Mouse (Mus musculus) myocyte (in vitro differentiated cells): ENCODE measurements around the gene Foxp4. TPM values are rescaled to one million over a fixed set of nuclear protein-coding genes. Genes with fewer than 3 reads are reported as not detected.

ENCODE experiments used
- H3K27me3 ChIP-seq: one replicate; pipeline ENCODE4 v1.6.1; 2011; ENCODE audit not compliant: control insufficient read depth, insufficient read depth, insufficient read length
- H3K36me3 ChIP-seq: one replicate; pipeline ENCODE4 v1.6.1; 2011; ENCODE audit not compliant: control insufficient read depth, insufficient read depth
- H3K4me2 ChIP-seq: one replicate; pipeline ENCODE4 v1.6.1; 2011; ENCODE audit warnings: low read depth, control low read depth
- H3K4me3 ChIP-seq: one replicate; pipeline ENCODE4 v1.5.1; 2011; ENCODE audit warnings: mild to moderate bottlenecking, control low read depth, moderate library complexity
- H3K79me2 ChIP-seq: one replicate; pipeline ENCODE4 v1.6.1; 2011; ENCODE audit not compliant: control insufficient read depth, insufficient read depth
- H3ac ChIP-seq: one replicate; pipeline ENCODE4 v1.6.1; 2011; ENCODE audit not compliant: control insufficient read depth, insufficient read length
- CEBPB ChIP-seq: IDR thresholded peaks from 2 replicates; pipeline ENCODE4 v1.6.1; 2011; ENCODE audit warnings: mild to moderate bottlenecking, moderate library complexity; ENCODE audit not compliant: poor library complexity, insufficient read depth, severe bottlenecking
- E2F4 ChIP-seq: IDR thresholded peaks from one replicate; pipeline ENCODE4 v1.6.1; 2011; ENCODE audit warnings: mild to moderate bottlenecking, control low read depth, moderate library complexity; ENCODE audit not compliant: insufficient read depth
- MAX ChIP-seq: IDR thresholded peaks from one replicate; pipeline ENCODE4 v1.6.1; 2011; ENCODE audit warnings: low read depth, mild to moderate bottlenecking, control low read depth
- MYOD1 ChIP-seq, 3 experiments: IDR thresholded peaks; one replicate each; pipeline ENCODE4 v1.6.1; 2011; ENCODE audit warnings: control low read depth in 2 of 3, low read depth in 2 of 3, mild to moderate bottlenecking in 2 of 3, moderate library complexity in 1 of 3; ENCODE audit not compliant: insufficient read length in 2 of 3, control insufficient read depth in 1 of 3
- MYOG ChIP-seq, 3 experiments: IDR thresholded peaks; one replicate each; pipeline ENCODE4 v1.6.1; 2011; ENCODE audit warnings: control low read depth in 2 of 3, low read depth in 2 of 3, mild to moderate bottlenecking in 2 of 3; ENCODE audit not compliant: insufficient read length in 2 of 3, control insufficient read depth in 1 of 3, insufficient read depth in 1 of 3
- POLR2A ChIP-seq: IDR thresholded peaks from one replicate; pipeline ENCODE4 v1.6.1; 2011; ENCODE audit warnings: low read depth, mild to moderate bottlenecking, control low read depth, moderate library complexity; ENCODE audit not compliant: insufficient read length
- POLR2AphosphoS2 ChIP-seq: IDR thresholded peaks from one replicate; pipeline ENCODE4 v1.6.1; 2011; ENCODE audit warnings: low read depth, control low read depth; ENCODE audit not compliant: insufficient read length
- REST ChIP-seq: IDR thresholded peaks from one replicate; pipeline ENCODE4 v1.6.1; 2011; ENCODE audit warnings: mild to moderate bottlenecking, control low read depth, moderate library complexity; ENCODE audit not compliant: insufficient read depth, insufficient read length
- SRF ChIP-seq: IDR thresholded peaks from one replicate; pipeline ENCODE4 v1.6.1; 2011; ENCODE audit warnings: low read depth; ENCODE audit not compliant: control insufficient read depth, insufficient read length
- TCF12 ChIP-seq: IDR thresholded peaks from one replicate; pipeline ENCODE4 v1.6.1; 2011; ENCODE audit warnings: mild to moderate bottlenecking, control low read depth; ENCODE audit not compliant: poor library complexity, insufficient read depth, severe bottlenecking
- TCF3 ChIP-seq: IDR thresholded peaks from one replicate; pipeline ENCODE4 v1.6.1; 2011; ENCODE audit warnings: low read depth, control low read depth; ENCODE audit not compliant: insufficient read length
- USF1 ChIP-seq: IDR thresholded peaks from one replicate; pipeline ENCODE4 v1.6.1; 2011; ENCODE audit warnings: low read depth, mild to moderate bottlenecking, control low read depth, moderate library complexity
- polyA plus RNA-seq: library from polyadenylated mRNA; unstranded; fragments of >200 nt; fragmentation: generic; extraction: Trizol; gene quantifications from one replicate; pipeline ENCODE4 v1.2.1, GENCODE M21; 2012; ENCODE audit warnings: missing spikeins

Gene Foxp4
- polyA plus RNA-seq, 1 experiment = 24.7 TPM

DNA sequence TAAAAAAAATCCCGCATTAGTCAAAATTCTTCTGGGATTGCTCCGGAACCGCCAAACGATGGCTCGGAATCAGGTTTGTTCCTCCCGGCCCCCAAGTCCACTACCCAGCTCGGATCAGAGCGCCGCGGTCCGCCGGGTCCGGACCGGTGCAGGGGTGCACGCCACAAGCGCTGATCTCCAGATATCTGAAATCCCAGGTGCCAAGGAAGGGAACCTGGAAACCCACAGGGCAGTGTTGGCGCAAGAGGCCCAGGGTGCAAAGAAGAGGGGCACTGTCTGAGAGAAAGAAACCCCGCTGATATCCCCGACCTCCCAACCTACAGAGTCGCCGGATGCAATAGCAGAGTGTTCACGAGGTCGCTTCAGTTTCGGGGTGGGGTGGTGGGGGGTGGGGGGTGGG is 1.9 kb downstream of the Foxp4 start:
- peak overlapping the region; percentile 66 for H3K4me3 ChIP-seq
- TF ChIP-seq TCF12 (no peak), POLR2AphosphoS2 (no peak), POLR2A (no peak), MAX (no peak), E2F4 (no peak), SRF (no peak), REST (no peak), MYOD1 (IDR thresholded peaks at IDR 0.05; ENCODE audit: control insufficient read depth in 1 of 3, insufficient read length in 2 of 3, low read depth in 2 of 3) (no peak), CEBPB (no peak), MYOG (IDR thresholded peaks at IDR 0.05; ENCODE audit: control insufficient read depth in 1 of 3, insufficient read depth in 1 of 3, insufficient read length in 2 of 3, low read depth in 2 of 3) (no peak), TCF3 (no peak), USF1 (no peak)
- H3K4me2 ChIP-seq = peak overlapping the region; percentile 82
- no peaks in the 10 kb centered on the region for H3K36me3 ChIP-seq
- H3ac ChIP-seq = peak overlapping the region; percentile 91
- peaks cover 45% of the 10 kb centered on the region for H3K79me2 ChIP-seq
- H3K27me3 ChIP-seq = no peaks in the 10 kb centered on the region

DNA sequence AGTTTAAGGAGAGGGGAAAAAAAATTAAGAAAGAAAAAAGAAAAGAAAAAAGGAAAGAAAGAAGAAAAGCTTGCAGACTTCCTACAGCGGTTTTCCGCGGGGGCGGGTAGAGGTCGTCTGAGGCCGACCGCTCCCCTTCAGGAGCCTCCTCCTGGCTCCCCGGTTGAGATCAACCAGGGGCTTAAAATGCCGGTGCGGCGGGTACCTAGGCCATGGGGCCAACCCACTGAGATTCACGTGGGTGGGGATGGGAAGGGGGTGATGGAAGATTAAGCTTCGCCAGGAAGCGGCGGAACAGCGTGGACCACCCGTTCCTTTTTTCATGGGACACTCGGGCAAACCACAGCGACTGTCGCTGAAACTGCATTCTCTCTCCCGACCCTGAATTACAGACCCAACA is 2.3 kb downstream of the Foxp4 start:
- peak overlapping the region; percentile 82 for H3K4me2 ChIP-seq
- peak overlapping the region; percentile 66 for H3K4me3 ChIP-seq
- TF ChIP-seq CEBPB (no peak), TCF3 (no peak), POLR2A (no peak), MAX (no peak), TCF12 (no peak), E2F4 (no peak), REST (no peak)
- no peaks in the 10 kb centered on the region for H3K36me3 ChIP-seq
- H3K79me2 ChIP-seq = peaks cover 46% of the 10 kb centered on the region
- H3K27me3 ChIP-seq = no peaks in the 10 kb centered on the region
- H3ac ChIP-seq = no peak overlapping the region

DNA sequence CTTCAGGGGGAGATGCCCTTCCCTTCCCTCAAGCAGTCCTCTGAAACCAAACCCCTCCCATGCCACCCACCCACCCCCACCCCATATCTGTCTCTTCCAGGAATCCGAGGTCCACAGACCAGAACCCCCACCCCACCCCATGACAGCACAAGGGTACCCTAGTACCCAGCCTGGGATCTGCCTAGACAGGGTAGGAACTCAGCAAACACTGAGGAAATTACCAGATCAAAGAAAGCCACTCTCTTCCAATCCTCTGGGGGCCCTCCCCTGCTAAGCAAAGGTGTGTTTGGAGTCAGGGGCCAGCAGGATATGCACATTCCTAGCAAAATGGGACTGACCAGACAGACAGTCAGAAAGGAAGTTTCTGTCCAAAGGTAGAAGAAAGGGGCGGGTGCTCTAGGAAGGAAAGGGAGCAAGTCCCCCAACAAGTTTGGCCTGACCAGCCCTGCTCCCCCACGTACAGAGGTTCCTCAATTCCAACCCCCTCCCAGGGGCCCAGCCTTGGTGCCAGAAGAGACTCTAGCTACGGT is 3.2 kb downstream of the Foxp4 start:
- no peak overlapping the region for H3K4me2 ChIP-seq
- no peak overlapping the region for H3K4me3 ChIP-seq

DNA sequence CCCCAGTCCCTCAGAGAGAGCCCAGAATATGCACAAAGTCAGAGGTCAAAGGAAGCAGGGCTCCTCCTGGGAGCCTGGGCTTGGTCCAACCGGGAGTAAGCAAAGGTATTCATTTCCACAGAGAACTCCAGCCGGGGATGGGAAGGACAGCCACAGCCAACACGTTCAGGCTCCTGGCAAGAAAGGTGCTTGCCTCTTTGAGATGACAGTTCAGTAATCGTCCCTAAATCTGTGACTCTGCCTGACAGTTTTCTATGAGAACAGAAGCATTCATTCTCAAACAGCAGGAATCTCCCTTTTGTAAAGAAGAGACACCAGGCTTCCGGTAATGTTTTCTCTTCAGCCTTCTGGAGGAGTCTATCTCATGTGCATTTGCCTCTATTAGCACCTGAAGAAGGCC is 4.6 kb downstream of the Foxp4 start:
- no peak for TF ChIP-seq MYOG (IDR thresholded peaks at IDR 0.05; ENCODE audit: control insufficient read depth in 1 of 3, insufficient read depth in 1 of 3, insufficient read length in 2 of 3, low read depth in 2 of 3)
- TF ChIP-seq MAX = no peak
- TF ChIP-seq E2F4 = no peak
- TF ChIP-seq USF1 = no peak
- no peak for TF ChIP-seq POLR2AphosphoS2
- no peak for TF ChIP-seq REST
- TF ChIP-seq CEBPB = no peak
- TF ChIP-seq TCF3 = no peak
- TF ChIP-seq POLR2A = no peak
- no peak for TF ChIP-seq SRF
- no peak for TF ChIP-seq TCF12
- no peak overlapping the region for H3ac ChIP-seq
- peaks cover 65% of the 10 kb centered on the region for H3K79me2 ChIP-seq
- no peaks in the 10 kb centered on the region for H3K36me3 ChIP-seq
- H3K4me2 ChIP-seq = no peak overlapping the region
- H3K27me3 ChIP-seq = no peaks in the 10 kb centered on the region
- no peak overlapping the region for H3K4me3 ChIP-seq

More for the DNA sequence above, 3.2 kb downstream of the Foxp4 start:
- no peaks in the 10 kb centered on the region for H3K36me3 ChIP-seq
- no peaks in the 10 kb centered on the region for H3K27me3 ChIP-seq
- H3K79me2 ChIP-seq = peaks cover 54% of the 10 kb centered on the region
- no peak overlapping the region for H3ac ChIP-seq
- no peak for TF ChIP-seq REST
- no peak for TF ChIP-seq CEBPB
- TF ChIP-seq MAX = no peak
- TF ChIP-seq USF1 = no peak
- TF ChIP-seq SRF = no peak
- TF ChIP-seq POLR2AphosphoS2 = no peak
- no peak for TF ChIP-seq E2F4
- no peak for TF ChIP-seq TCF12
- no peak for TF ChIP-seq TCF3
- TF ChIP-seq POLR2A = no peak
- no peak for TF ChIP-seq MYOD1 (IDR thresholded peaks at IDR 0.05; ENCODE audit: control insufficient read depth in 1 of 3, insufficient read length in 2 of 3, low read depth in 2 of 3)
- TF ChIP-seq MYOG (IDR thresholded peaks at IDR 0.05; ENCODE audit: control insufficient read depth in 1 of 3, insufficient read depth in 1 of 3, insufficient read length in 2 of 3, low read depth in 2 of 3) = no peak
